Mouse (Mus musculus) midbrain, embryonic 12.5 days (tissue): ENCODE measurements around the gene Zic1. TPM values are rescaled to one million over a fixed set of nuclear protein-coding genes. Genes with fewer than 3 reads are reported as not detected.

Source experiments
- ATAC-seq: fragments of 200-750 bp; cut with Nextera tagmentation; 2 replicates; pipeline ENCODE4 v1.8.0; 2017; ENCODE audit warnings: low read depth, moderate TSS enrichment, moderate library complexity; ENCODE audit not compliant: low FRiP score
- H3K27ac ChIP-seq: fragments of 300-500 bp; sonication (generic); replicated peaks from 2 replicates; pipeline ENCODE4 v1.5.1; 2016; ENCODE audit warnings: mild to moderate bottlenecking
- H3K27me3 ChIP-seq: fragments of 300-500 bp; sonication (generic); 2 replicates; pipeline ENCODE4 v1.6.1; 2016; ENCODE audit warnings: mild to moderate bottlenecking
- H3K36me3 ChIP-seq: fragments of 300-500 bp; sonication (generic); 2 replicates; pipeline ENCODE4 v1.6.1; 2016
- H3K4me1 ChIP-seq: fragments of 300-500 bp; sonication (generic); 2 replicates; pipeline ENCODE4 v1.6.1; 2016
- H3K4me2 ChIP-seq: fragments of 300-500 bp; sonication (generic); replicated peaks from 2 replicates; pipeline ENCODE4 v1.6.1; 2016; ENCODE audit warnings: mild to moderate bottlenecking, moderate library complexity
- H3K4me3 ChIP-seq: fragments of 300-500 bp; sonication (generic); 2 replicates; pipeline ENCODE4 v1.5.1; 2016; ENCODE audit warnings: mild to moderate bottlenecking
- H3K9ac ChIP-seq: fragments of 300-500 bp; sonication (generic); replicated peaks from 2 replicates; pipeline ENCODE4 v1.6.1; 2016; ENCODE audit warnings: mild to moderate bottlenecking, moderate library complexity
- H3K9me3 ChIP-seq: fragments of 300-500 bp; sonication (generic); 2 replicates; pipeline ENCODE4 v1.6.1; 2016; ENCODE audit warnings: mild to moderate bottlenecking
- WGBS: fragments of 180-500 bp; shearing (Covaris S2); methylation state at CpG from one replicate; pipeline ENCODE4 v1.1.7; 2016; 5-methylcytosine and 5-hydroxymethylcytosine counted together
- polyA plus RNA-seq: library from polyadenylated mRNA; unstranded; fragments of >200 nt; fragmentation: Nextera tagmentation; extraction: Ambion mirVana; gene quantifications from 2 replicates; pipeline ENCODE4 v1.2.1, GENCODE M21; 2016

The Zic1 gene
- polyA plus RNA-seq, 1 experiment from 2014 or later: 11.9 TPM

GRCm38 (mm10) chr9:91382471-91383255, 17.1 kb upstream of the Zic1 start:
- Histone ChIP-seq H3K4me1 (peaks cover 55% of the 10 kb centered on the region), H3K9ac (peak overlapping the region; percentile 90), H3K4me2 (peak overlapping the region; percentile 85), H3K27me3 (peaks cover 90% of the 10 kb centered on the region), H3K27ac (peak overlapping the region; percentile 91), H3K9me3 (no peaks in the 10 kb centered on the region), H3K36me3 (no peaks in the 10 kb centered on the region), H3K4me3 (peak overlapping the region; percentile 59)
- ATAC-seq: no peak
- 2% methylated on average over 24 of the region's 24 CpGs for WGBS

- peaks cover 49% of the 10 kb centered on the region for H3K4me1 ChIP-seq
- H3K4me3 ChIP-seq: peak overlapping the region; percentile 59
- H3K4me2 ChIP-seq: peak overlapping the region; percentile 85
- no peak for ATAC-seq
- H3K9ac ChIP-seq: peak overlapping the region; percentile 90
- 0% methylated on average over 2 of the region's 2 CpGs for WGBS
- H3K9me3 ChIP-seq: no peaks in the 10 kb centered on the region
- peaks cover 90% of the 10 kb centered on the region for H3K27me3 ChIP-seq
- peak overlapping the region; percentile 91 for H3K27ac ChIP-seq
- H3K36me3 ChIP-seq: no peaks in the 10 kb centered on the region
These were observed 16.4 kb upstream of the Zic1 start for GRCm38 (mm10) chr9:91382111-91382379.

GRCm38 (mm10) chr9:91381284-91382110, 15.9 kb upstream of the Zic1 start:
- Histone ChIP-seq H3K9ac (peak overlapping the region; percentile 90), H3K27me3 (peaks cover 93% of the 10 kb centered on the region), H3K4me2 (peak overlapping the region; percentile 85), H3K9me3 (no peaks in the 10 kb centered on the region), H3K36me3 (no peaks in the 10 kb centered on the region), H3K27ac (peak overlapping the region; percentile 91), H3K4me1 (peaks cover 47% of the 10 kb centered on the region), H3K4me3 (peak overlapping the region; percentile 59)
- ATAC-seq: peak; percentile 53
- WGBS: under 1% methylated on average over 64 of the region's 76 CpGs

GRCm38 (mm10) chr9:91380458-91380914, 14.9 kb upstream of the Zic1 start:
- Histone ChIP-seq H3K4me1 (peaks cover 37% of the 10 kb centered on the region), H3K9ac (peak overlapping the region; percentile 90), H3K4me3 (peak overlapping the region; percentile 59), H3K9me3 (no peaks in the 10 kb centered on the region), H3K36me3 (no peaks in the 10 kb centered on the region), H3K4me2 (peak overlapping the region; percentile 85), H3K27me3 (peaks cover 93% of the 10 kb centered on the region), H3K27ac (peak overlapping the region; percentile 91)
- ATAC-seq: no peak
- 1% methylated on average over 9 of the region's 9 CpGs for WGBS

- Histone ChIP-seq H3K4me2 (peak overlapping the region; percentile 85), H3K9ac (peak overlapping the region; percentile 90), H3K27me3 (peaks cover 91% of the 10 kb centered on the region), H3K9me3 (no peaks in the 10 kb centered on the region), H3K27ac (peak overlapping the region; percentile 91), H3K36me3 (no peaks in the 10 kb centered on the region), H3K4me3 (peak overlapping the region; percentile 59), H3K4me1 (peaks cover 32% of the 10 kb centered on the region)
- WGBS: 1% methylated on average over 10 of the region's 10 CpGs
- ATAC-seq: no peak
These were observed 14.3 kb upstream of the Zic1 start for GRCm38 (mm10) chr9:91379781-91380457.

GRCm38 (mm10) chr9:91379300-91379635, 13.7 kb upstream of the Zic1 start:
- Histone ChIP-seq H3K4me1 (peaks cover 28% of the 10 kb centered on the region), H3K4me2 (peak overlapping the region; percentile 85), H3K4me3 (peak overlapping the region; percentile 59), H3K9me3 (no peaks in the 10 kb centered on the region), H3K27me3 (peaks cover 91% of the 10 kb centered on the region), H3K36me3 (no peaks in the 10 kb centered on the region), H3K27ac (peak overlapping the region; percentile 91), H3K9ac (peak overlapping the region; percentile 90)
- 2% methylated on average over 8 of the region's 8 CpGs for WGBS
- no peak for ATAC-seq

GRCm38 (mm10) chr9:91378411-91379299, 13.0 kb upstream of the Zic1 start:
- Histone ChIP-seq H3K9me3 (no peaks in the 10 kb centered on the region), H3K27me3 (peaks cover 91% of the 10 kb centered on the region), H3K36me3 (no peaks in the 10 kb centered on the region), H3K4me1 (peaks cover 22% of the 10 kb centered on the region), H3K27ac (peak overlapping the region; percentile 91), H3K9ac (peak overlapping the region; percentile 90), H3K4me2 (peak overlapping the region; percentile 85), H3K4me3 (peak overlapping the region; percentile 59)
- WGBS: under 1% methylated on average over 48 of the region's 48 CpGs
- ATAC-seq: no peak

GRCm38 (mm10) chr9:91377873-91378150, 12.2 kb upstream of the Zic1 start:
- Histone ChIP-seq H3K4me2 (peak overlapping the region; percentile 85), H3K4me1 (peaks cover 20% of the 10 kb centered on the region), H3K4me3 (peak overlapping the region; percentile 59), H3K27me3 (peaks cover 87% of the 10 kb centered on the region), H3K27ac (peak overlapping the region; percentile 91), H3K9ac (peak overlapping the region; percentile 90), H3K36me3 (no peaks in the 10 kb centered on the region), H3K9me3 (no peaks in the 10 kb centered on the region)
- WGBS: 1% methylated on average over 16 of the region's 16 CpGs
- peak; percentile 73 for ATAC-seq

GRCm38 (mm10) chr9:91377036-91377872, 11.6 kb upstream of the Zic1 start:
- Histone ChIP-seq H3K27ac (peak overlapping the region; percentile 91), H3K27me3 (peaks cover 87% of the 10 kb centered on the region), H3K9me3 (no peaks in the 10 kb centered on the region), H3K9ac (peak overlapping the region; percentile 90), H3K4me2 (peak overlapping the region; percentile 85), H3K4me1 (peaks cover 20% of the 10 kb centered on the region), H3K4me3 (peak overlapping the region; percentile 59), H3K36me3 (no peaks in the 10 kb centered on the region)
- under 1% methylated on average over 14 of the region's 14 CpGs for WGBS
- ATAC-seq: peak; percentile 64

- Histone ChIP-seq H3K9ac (no peak overlapping the region), H3K27ac (no peak overlapping the region), H3K36me3 (no peaks in the 10 kb centered on the region), H3K4me1 (peaks cover 11% of the 10 kb centered on the region), H3K9me3 (no peaks in the 10 kb centered on the region), H3K27me3 (peaks cover 91% of the 10 kb centered on the region), H3K4me2 (peak overlapping the region; percentile 13; the same call in 1 of the 2 replicates), H3K4me3 (no peak overlapping the region)
- WGBS: 6% methylated on average over 4 of the region's 4 CpGs
- no peak for ATAC-seq
These were observed 9.1 kb upstream of the Zic1 start for GRCm38 (mm10) chr9:91374665-91375064.
